Mouse (Mus musculus) retina, postnatal 7 days (tissue): ENCODE data around the gene Acbd7.

ENCODE experiments used
- DNase-seq: peaks from one replicate; pipeline ENCODE4 v3.0.0-alpha.2; 2012; ENCODE audit warnings: low read depth, low spot score

Acbd7 gene

GRCm38 (mm10) chr2:3387105-3387860 lies 51.3 kb downstream of the Acbd7 start:
- DNase-seq, result no peak
